Mouse (Mus musculus): ENCODE results near the gene Dglucy. TPM values are rescaled to one million over a fixed set of nuclear protein-coding genes. Genes with fewer than 3 reads are reported as not detected.

The Dglucy gene
- total RNA-seq, 1 experiment = 6.2 TPM

GRCm38 (mm10) chr12:100865072-100865471 is 86.2 kb downstream of the Dglucy start:
- TF ChIP-seq HCFC1 (IDR thresholded peaks at IDR 0.05; ENCODE audit: borderline replicate concordance, insufficient read depth, low read length) (no peak), CHD2 (IDR thresholded peaks at IDR 0.05; ENCODE audit: low read depth, low read length) (no peak), MAFK (IDR thresholded peaks at IDR 0.05; ENCODE audit: insufficient read depth, low read depth, low read length) (no peak), ZNF384 (IDR thresholded peaks at IDR 0.05; ENCODE audit: low read depth, low read length) (no peak), ZC3H11A (IDR thresholded peaks at IDR 0.05; ENCODE audit: borderline replicate concordance, low read depth, low read length) (no peak)
- H3K27ac ChIP-seq (ENCODE audit: insufficient read depth, low read depth, low read length, poor library complexity, severe bottlenecking) = no peak overlapping the region
- H3K4me3 ChIP-seq (ENCODE audit: insufficient read depth in 1 of 2, low read depth in 1 of 2, low read length in 2 of 2, poor library complexity in 1 of 2, severe bottlenecking in 1 of 2) = no peak overlapping the region
- H3K9ac ChIP-seq (ENCODE audit: insufficient read depth, low read depth, low read length, poor library complexity, severe bottlenecking) = no peak overlapping the region
- no peaks in the 10 kb centered on the region for H3K36me3 ChIP-seq (ENCODE audit: control insufficient read depth, insufficient read depth, low read length, poor library complexity, severe bottlenecking)
- H3K4me1 ChIP-seq (ENCODE audit: control insufficient read depth in 2 of 2, insufficient read depth in 2 of 2, low read length in 2 of 2, poor library complexity in 1 of 2) = no peaks in the 10 kb centered on the region
- H3K9me3 ChIP-seq (ENCODE audit: control insufficient read depth, insufficient read depth, low read depth, low read length) = no peaks in the 10 kb centered on the region
- DNase-seq (ENCODE audit: low read depth, low spot score) = no peak
- in situ Hi-C loops (cut with MboI; ENCODE audit: low sequenced_read_pairs in 2 of 2, unreplicated experiment in 2 of 2) = no loop called here

- DNase-seq (ENCODE audit: low read depth, low spot score) = no peak
- in situ Hi-C loops (cut with MboI; ENCODE audit: low sequenced_read_pairs in 2 of 2, unreplicated experiment in 2 of 2) = no loop called here
- H3K9me3 ChIP-seq (ENCODE audit: control insufficient read depth, insufficient read depth, low read depth, low read length) = no peaks in the 10 kb centered on the region
- H3K9ac ChIP-seq (ENCODE audit: insufficient read depth, low read depth, low read length, poor library complexity, severe bottlenecking) = no peak overlapping the region
- TF ChIP-seq HCFC1 (IDR thresholded peaks at IDR 0.05; ENCODE audit: borderline replicate concordance, insufficient read depth, low read length) = no peak
- TF ChIP-seq CHD2 (IDR thresholded peaks at IDR 0.05; ENCODE audit: low read depth, low read length) = no peak
- TF ChIP-seq ZNF384 (IDR thresholded peaks at IDR 0.05; ENCODE audit: low read depth, low read length) = no peak
- no peak for TF ChIP-seq MAFK (IDR thresholded peaks at IDR 0.05; ENCODE audit: insufficient read depth, low read depth, low read length)
- no peak for TF ChIP-seq ZC3H11A (IDR thresholded peaks at IDR 0.05; ENCODE audit: borderline replicate concordance, low read depth, low read length)
- H3K27ac ChIP-seq (ENCODE audit: insufficient read depth, low read depth, low read length, poor library complexity, severe bottlenecking) = no peak overlapping the region
- no peak overlapping the region for H3K4me3 ChIP-seq (ENCODE audit: insufficient read depth in 1 of 2, low read depth in 1 of 2, low read length in 2 of 2, poor library complexity in 1 of 2, severe bottlenecking in 1 of 2)
- H3K36me3 ChIP-seq (ENCODE audit: control insufficient read depth, insufficient read depth, low read length, poor library complexity, severe bottlenecking) = no peaks in the 10 kb centered on the region
- H3K4me1 ChIP-seq (ENCODE audit: control insufficient read depth in 2 of 2, insufficient read depth in 2 of 2, low read length in 2 of 2, poor library complexity in 1 of 2) = no peaks in the 10 kb centered on the region
Observed at GRCm38 (mm10) chr12:100865509-100866078, 86.7 kb downstream of the Dglucy start.

GRCm38 (mm10) chr12:100867097-100867496 is 88.2 kb downstream of the Dglucy start:
- TF ChIP-seq HCFC1 (IDR thresholded peaks at IDR 0.05; ENCODE audit: borderline replicate concordance, insufficient read depth, low read length) = no peak
- TF ChIP-seq ZNF384 (IDR thresholded peaks at IDR 0.05; ENCODE audit: low read depth, low read length) = no peak
- TF ChIP-seq CHD2 (IDR thresholded peaks at IDR 0.05; ENCODE audit: low read depth, low read length) = no peak
- TF ChIP-seq MAFK (IDR thresholded peaks at IDR 0.05; ENCODE audit: insufficient read depth, low read depth, low read length) = no peak
- no peaks in the 10 kb centered on the region for H3K36me3 ChIP-seq (ENCODE audit: control insufficient read depth, insufficient read depth, low read length, poor library complexity, severe bottlenecking)
- no peak for DNase-seq (ENCODE audit: low read depth, low spot score)
- H3K9me3 ChIP-seq (ENCODE audit: control insufficient read depth, insufficient read depth, low read depth, low read length) = no peaks in the 10 kb centered on the region
- H3K4me1 ChIP-seq (ENCODE audit: control insufficient read depth in 2 of 2, insufficient read depth in 2 of 2, low read length in 2 of 2, poor library complexity in 1 of 2) = no peaks in the 10 kb centered on the region
- H3K27ac ChIP-seq (ENCODE audit: insufficient read depth, low read depth, low read length, poor library complexity, severe bottlenecking) = no peak overlapping the region
- H3K4me3 ChIP-seq (ENCODE audit: insufficient read depth in 1 of 2, low read depth in 1 of 2, low read length in 2 of 2, poor library complexity in 1 of 2, severe bottlenecking in 1 of 2) = no peak overlapping the region
- H3K9ac ChIP-seq (ENCODE audit: insufficient read depth, low read depth, low read length, poor library complexity, severe bottlenecking) = no peak overlapping the region
- in situ Hi-C loops (cut with MboI; ENCODE audit: low sequenced_read_pairs in 2 of 2, unreplicated experiment in 2 of 2) = no loop called here

GRCm38 (mm10) chr12:100868049-100868622 is 89.3 kb downstream of the Dglucy start:
- H3K36me3 ChIP-seq (ENCODE audit: control insufficient read depth, insufficient read depth, low read length, poor library complexity, severe bottlenecking) = no peaks in the 10 kb centered on the region
- H3K4me1 ChIP-seq (ENCODE audit: control insufficient read depth in 2 of 2, insufficient read depth in 2 of 2, low read length in 2 of 2, poor library complexity in 1 of 2) = no peaks in the 10 kb centered on the region
- no peak overlapping the region for H3K27ac ChIP-seq (ENCODE audit: insufficient read depth, low read depth, low read length, poor library complexity, severe bottlenecking)
- no peak for TF ChIP-seq ZNF384 (IDR thresholded peaks at IDR 0.05; ENCODE audit: low read depth, low read length)
- no peak for TF ChIP-seq CHD2 (IDR thresholded peaks at IDR 0.05; ENCODE audit: low read depth, low read length)
- no peak for TF ChIP-seq MAFK (IDR thresholded peaks at IDR 0.05; ENCODE audit: insufficient read depth, low read depth, low read length)
- TF ChIP-seq HCFC1 (IDR thresholded peaks at IDR 0.05; ENCODE audit: borderline replicate concordance, insufficient read depth, low read length) = no peak
- no peak for TF ChIP-seq ZC3H11A (IDR thresholded peaks at IDR 0.05; ENCODE audit: borderline replicate concordance, low read depth, low read length)
- no peak overlapping the region for H3K9ac ChIP-seq (ENCODE audit: insufficient read depth, low read depth, low read length, poor library complexity, severe bottlenecking)
- no peak for DNase-seq (ENCODE audit: low read depth, low spot score)
- in situ Hi-C loops (cut with MboI; ENCODE audit: low sequenced_read_pairs in 2 of 2, unreplicated experiment in 2 of 2) = no loop called here
- no peak overlapping the region for H3K4me3 ChIP-seq (ENCODE audit: insufficient read depth in 1 of 2, low read depth in 1 of 2, low read length in 2 of 2, poor library complexity in 1 of 2, severe bottlenecking in 1 of 2)
- H3K9me3 ChIP-seq (ENCODE audit: control insufficient read depth, insufficient read depth, low read depth, low read length) = no peaks in the 10 kb centered on the region
